Mouse (Mus musculus) testis, adult 2 months (tissue): Measurements from ENCODE around the gene Zap70.

Experiments
- CTCF ChIP-seq: fragments of 200-500 bp; IDR thresholded peaks from 2 replicates; pipeline ENCODE4 v1.5.1; 2012; ENCODE audit warnings: low read depth, mild to moderate bottlenecking, inconsistent platforms, low read length, moderate library complexity; ENCODE audit not compliant: control insufficient read depth, insufficient read depth, insufficient replicate concordance
- POLR2A ChIP-seq: fragments of 200-500 bp; IDR thresholded peaks from 2 replicates; pipeline ENCODE4 v1.6.1; 2012; ENCODE audit warnings: low read depth, mild to moderate bottlenecking, inconsistent platforms, low read length, moderate library complexity; ENCODE audit not compliant: control insufficient read depth

GRCm38 (mm10) chr1:36744268-36744944, 17.2 kb upstream of the Zap70 start:
- TF ChIP-seq CTCF = peak; percentile 77; the same call in 1 of the 2 replicates
- no peak for TF ChIP-seq POLR2A
